Mouse (Mus musculus): ENCODE results near the gene Ints6. TPM values are rescaled to one million over a fixed set of nuclear protein-coding genes. Genes with fewer than 3 reads are reported as not detected.

Gene Ints6
- polyA plus RNA-seq, 1 experiment from 2014 or later, result 12.6 TPM

Other genes with a start within 250 kb of the Ints6 start
- 54.3 and 59.1 TPM in 2 replicates for gene Fam124a, start 205.4 kb downstream of the Ints6 start, polyA plus RNA-seq (2015; fragmentation: Nextera tagmentation; extraction: Ambion mirVana)
- 0.23 and 0.27 TPM in 2 replicates for gene Gm4131, start 194.2 kb downstream of the Ints6 start, polyA plus RNA-seq (2015; fragmentation: Nextera tagmentation; extraction: Ambion mirVana)
- gene Serpine3, start 97.5 kb downstream of the Ints6 start, polyA plus RNA-seq (2015; fragmentation: Nextera tagmentation; extraction: Ambion mirVana), result 0.11 TPM in 1 of 2 replicates, not detected in the other
- gene Wdfy2, start 76.5 kb upstream of the Ints6 start, polyA plus RNA-seq (2015; fragmentation: Nextera tagmentation; extraction: Ambion mirVana), result 6.2 and 8.2 TPM in 2 replicates
- not detected in 2 replicates for gene Defb48, start 223.3 kb upstream of the Ints6 start, polyA plus RNA-seq (2015; fragmentation: Nextera tagmentation; extraction: Ambion mirVana)
- not detected in 2 replicates for gene Defb47, start 236.9 kb upstream of the Ints6 start, polyA plus RNA-seq (2015; fragmentation: Nextera tagmentation; extraction: Ambion mirVana)

Measured in hindbrain, embryonic 16.5 days (tissue).